Mouse (Mus musculus) splenic B cell, adult 2 months (primary cell): ENCODE results near the gene Sstr2.
A peak's percentile ranks its signal among the peaks of the same experiment; 100 is the strongest.
"Not testable (repeated sequence)": the region's sequence is repeated elsewhere in the genome, so short reads cannot be mapped to it uniquely, and the experiment has no call there.

ENCODE experiments used
- DNase-seq: peaks from one replicate; pipeline ENCODE4 v3.0.0-alpha.2; 2011; ENCODE audit warnings: low read depth, low spot score
- H3K27me3 ChIP-seq: 2 replicates; pipeline ENCODE4 v1.6.1; 2012; ENCODE audit warnings: mild to moderate bottlenecking, low read length, moderate library complexity, mixed read lengths; ENCODE audit not compliant: control insufficient read depth, poor library complexity, insufficient read depth, severe bottlenecking
- H3K36me3 ChIP-seq: 2 replicates; pipeline ENCODE4 v1.6.1; 2012; ENCODE audit warnings: mild to moderate bottlenecking, low read length, moderate library complexity, mixed read lengths; ENCODE audit not compliant: control insufficient read depth, poor library complexity, insufficient read depth, severe bottlenecking

The Sstr2 gene

DNA sequence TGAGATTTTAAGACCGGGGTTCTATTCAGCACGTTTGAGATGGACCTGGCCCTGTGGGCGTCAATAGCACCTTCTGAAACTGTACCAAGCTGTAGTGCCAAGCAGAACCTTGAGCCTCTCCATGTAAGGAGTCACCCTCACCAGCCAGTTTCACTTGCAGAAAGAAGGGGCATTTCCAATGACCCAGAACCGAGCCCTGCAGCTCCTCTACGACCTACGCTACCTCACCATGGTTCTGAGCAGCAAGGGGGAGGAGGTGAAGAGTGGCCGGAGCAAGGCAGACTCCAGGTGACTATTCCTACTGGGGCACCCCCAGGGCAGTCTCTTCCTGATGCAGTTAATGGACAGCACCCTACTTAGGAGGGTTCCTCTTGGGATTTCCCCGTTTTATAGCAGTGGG lies 39.2 kb downstream of the Sstr2 start:
- Histone ChIP-seq H3K36me3 (peaks cover 16% of the 10 kb centered on the region), H3K27me3 (no peaks in the 10 kb centered on the region)
- DNase-seq = no peak

DNA sequence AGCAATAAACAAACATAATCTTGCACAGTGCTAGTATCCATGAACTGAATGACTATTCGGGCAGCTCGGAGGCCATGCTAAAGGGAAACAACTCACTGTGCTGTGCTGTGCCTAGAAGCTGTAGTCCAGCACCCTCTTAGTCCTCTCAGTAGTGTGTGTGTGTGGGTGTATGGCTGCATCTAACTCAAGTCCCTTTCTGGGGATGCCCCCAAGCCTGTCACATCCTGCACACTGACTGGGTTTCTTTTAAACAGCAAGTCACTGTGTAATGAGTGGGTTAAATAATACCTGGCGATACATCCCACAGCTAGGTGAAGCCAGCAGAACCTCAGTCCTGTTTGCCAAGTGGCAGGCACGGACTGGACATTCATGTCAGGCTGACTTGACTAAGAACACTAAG lies 39.6 kb downstream of the Sstr2 start:
- DNase-seq = no peak
- H3K27me3 ChIP-seq = no peaks in the 10 kb centered on the region
- H3K36me3 ChIP-seq = peaks cover 16% of the 10 kb centered on the region

DNA sequence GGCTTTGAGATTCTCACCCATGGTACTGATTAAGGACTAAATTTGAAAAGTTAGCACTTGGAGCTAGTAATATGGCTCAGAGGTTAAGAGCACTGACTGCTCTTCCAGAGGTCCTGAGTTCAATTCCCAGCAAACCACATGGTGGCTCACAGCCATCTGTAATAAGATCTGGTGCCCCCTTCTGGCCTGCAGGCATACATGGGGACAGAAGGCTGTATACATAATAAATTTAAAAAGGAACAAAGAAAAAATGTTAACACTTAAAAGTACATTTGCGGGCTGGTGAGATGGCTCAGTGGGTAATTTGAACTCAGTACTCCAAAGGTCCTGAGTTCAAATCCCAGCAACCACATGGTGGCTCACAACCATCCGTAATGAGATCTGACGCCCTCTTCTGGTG lies 41.1 kb downstream of the Sstr2 start:
- peaks cover 16% of the 10 kb centered on the region for H3K36me3 ChIP-seq
- H3K27me3 ChIP-seq = not testable (repeated sequence)
- DNase-seq = peak; percentile 19

DNA sequence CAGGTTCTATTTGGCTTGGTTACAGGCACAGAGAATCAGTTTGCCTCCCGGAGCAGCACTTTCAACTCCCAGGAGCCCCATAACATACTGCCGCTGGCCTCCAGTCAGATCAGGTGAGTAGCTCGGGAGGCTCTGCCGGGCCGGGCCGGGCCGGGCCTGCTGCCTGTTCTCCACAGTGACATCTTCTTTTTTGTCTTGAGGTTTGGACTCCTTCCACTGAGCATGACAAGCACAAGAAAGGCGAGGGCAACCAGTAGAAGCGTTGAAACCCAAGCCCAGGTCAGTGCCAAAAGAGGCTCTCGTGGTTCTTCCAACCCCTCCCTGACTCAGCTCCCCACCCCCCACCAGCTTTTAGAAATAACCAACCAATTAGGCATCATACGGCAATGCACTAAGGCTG lies 41.8 kb downstream of the Sstr2 start:
- Histone ChIP-seq H3K27me3 (no peaks in the 10 kb centered on the region), H3K36me3 (peaks cover 16% of the 10 kb centered on the region)
- no peak for DNase-seq

DNA sequence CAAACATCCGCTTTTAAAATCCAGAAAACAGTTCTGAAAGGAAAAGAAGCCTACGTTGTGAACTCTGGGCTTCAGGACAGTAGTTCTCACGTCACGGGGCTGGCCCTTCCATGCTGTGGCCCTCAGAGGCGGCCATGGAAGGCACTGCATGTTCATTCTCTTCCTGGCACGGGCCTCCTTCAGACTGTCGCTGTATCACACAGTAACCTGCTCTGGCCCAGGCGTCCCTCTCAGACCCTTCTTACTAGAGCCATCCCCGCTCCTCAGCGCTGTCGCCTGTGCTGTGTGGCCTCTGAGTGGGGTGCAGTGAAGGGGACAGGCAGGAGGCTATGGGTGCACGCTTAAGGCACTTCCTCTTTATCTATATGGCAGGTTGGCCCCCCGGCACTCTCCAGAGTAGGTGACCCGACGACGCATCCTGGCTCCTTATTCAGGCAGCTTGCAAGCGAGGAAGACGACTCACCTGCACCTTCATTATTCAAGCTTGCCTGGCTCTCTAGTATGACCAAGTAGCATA lies 42.8 kb downstream of the Sstr2 start:
- Histone ChIP-seq H3K36me3 (peaks cover 16% of the 10 kb centered on the region), H3K27me3 (no peaks in the 10 kb centered on the region)
- no peak for DNase-seq

DNA sequence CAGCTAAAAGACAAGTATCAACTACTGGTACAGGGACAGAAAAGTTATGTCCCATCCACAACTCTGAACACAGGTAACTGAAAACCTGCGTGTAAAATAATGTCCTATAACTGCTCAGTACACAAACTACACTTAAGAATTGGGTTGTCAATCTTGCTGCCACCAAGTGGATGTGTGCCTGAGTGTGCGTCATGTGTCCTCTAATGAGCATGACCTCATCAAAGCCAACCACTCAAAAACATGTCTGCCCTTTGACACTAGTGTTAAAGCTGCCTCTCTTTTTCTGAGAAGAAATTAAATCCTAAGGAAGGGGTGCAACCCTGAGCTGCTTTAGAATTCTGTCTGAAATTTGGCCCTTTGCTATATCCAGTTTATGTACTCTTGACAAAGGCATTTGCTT lies 45.1 kb downstream of the Sstr2 start:
- no peaks in the 10 kb centered on the region for H3K27me3 ChIP-seq
- no peak for DNase-seq
- peaks cover 6% of the 10 kb centered on the region for H3K36me3 ChIP-seq

DNA sequence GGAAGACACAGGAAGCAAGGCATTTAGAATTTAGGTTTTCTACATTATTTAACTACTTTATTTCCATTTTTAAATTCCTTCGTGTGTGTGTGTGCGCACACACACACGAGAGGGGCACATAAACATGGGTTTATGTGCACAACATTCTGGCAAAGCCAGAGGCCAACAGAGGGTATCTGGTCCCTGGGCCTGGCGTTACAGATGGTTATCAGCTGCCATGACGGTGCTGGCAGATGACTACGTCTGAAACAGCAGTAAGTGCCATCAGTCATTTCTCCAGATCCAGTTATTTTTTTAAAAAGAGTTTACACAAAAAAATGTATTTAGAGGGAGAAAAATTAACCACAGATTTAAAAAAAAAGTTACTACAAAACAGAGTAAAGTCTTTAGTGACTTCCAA lies 47.1 kb downstream of the Sstr2 start:
- H3K27me3 ChIP-seq = no peaks in the 10 kb centered on the region

DNA sequence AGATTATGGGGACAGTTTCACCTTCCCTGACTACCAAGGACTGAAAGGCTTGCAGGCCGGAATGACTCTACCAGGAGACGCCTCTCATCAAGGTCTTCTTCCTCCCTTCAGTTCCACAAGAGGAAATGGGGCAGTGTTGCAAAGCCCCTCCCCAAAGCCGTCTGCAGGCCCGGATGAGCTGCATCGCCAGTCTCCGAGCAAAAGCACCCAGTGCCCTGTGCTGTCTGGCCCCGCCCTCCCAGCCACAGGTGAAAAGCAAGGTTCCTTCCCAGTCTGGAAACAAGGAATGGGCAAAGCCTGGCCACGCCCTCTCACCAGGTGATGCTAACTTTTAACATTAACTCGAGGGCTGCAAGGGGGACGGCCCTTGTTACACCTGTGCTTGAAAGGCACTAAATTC lies 47.5 kb downstream of the Sstr2 start:
- no peaks in the 10 kb centered on the region for H3K27me3 ChIP-seq
- H3K36me3 ChIP-seq = peaks cover 3% of the 10 kb centered on the region; the same call in 1 of the 2 replicates
- no peak for DNase-seq

More for the DNA sequence above, 47.1 kb downstream of the Sstr2 start:
- no peak for DNase-seq
- H3K36me3 ChIP-seq = peaks cover 3% of the 10 kb centered on the region; the same call in 1 of the 2 replicates

DNA sequence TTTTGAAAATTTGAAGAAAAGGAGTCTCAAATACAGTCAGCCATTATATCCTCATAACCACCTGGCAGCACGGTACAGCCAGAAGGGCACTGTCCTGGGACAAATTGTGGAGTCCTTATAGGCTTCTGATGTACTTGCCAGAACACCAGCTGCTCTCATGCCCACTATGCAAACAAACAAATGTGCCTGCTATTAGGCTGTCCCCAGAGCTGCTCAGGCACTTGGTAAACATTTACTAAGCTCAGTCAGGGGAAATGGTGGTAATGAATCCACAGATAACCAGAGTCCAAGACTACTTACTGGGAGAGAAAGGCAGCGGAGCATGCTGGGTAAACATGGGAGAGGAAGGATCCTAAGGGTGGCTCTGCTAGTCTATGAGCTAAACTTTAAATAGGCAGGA lies 48.0 kb downstream of the Sstr2 start:
- H3K27me3 ChIP-seq = no peaks in the 10 kb centered on the region
- H3K36me3 ChIP-seq = no peaks in the 10 kb centered on the region
- no peak for DNase-seq

DNA sequence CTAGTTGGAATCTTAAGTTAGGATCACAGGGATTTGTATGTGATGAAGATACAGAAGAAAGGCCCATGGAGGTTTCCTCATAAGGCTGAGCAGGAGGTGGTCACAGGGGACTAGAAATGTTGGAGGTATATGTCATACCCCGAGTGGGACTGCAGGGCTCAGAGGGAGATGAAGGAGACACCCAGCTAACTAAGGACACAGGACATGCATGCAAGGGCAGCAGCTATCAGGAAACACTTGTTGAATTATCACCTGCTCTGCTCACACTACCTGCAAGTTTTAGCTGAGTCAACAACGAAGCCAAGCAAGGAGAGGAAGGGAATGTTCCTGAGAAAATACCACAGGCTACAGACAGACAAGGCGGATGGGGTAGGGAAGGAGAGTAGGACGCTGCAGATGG lies 48.6 kb downstream of the Sstr2 start:
- no peak for DNase-seq
- Histone ChIP-seq H3K36me3 (no peaks in the 10 kb centered on the region), H3K27me3 (no peaks in the 10 kb centered on the region)

DNA sequence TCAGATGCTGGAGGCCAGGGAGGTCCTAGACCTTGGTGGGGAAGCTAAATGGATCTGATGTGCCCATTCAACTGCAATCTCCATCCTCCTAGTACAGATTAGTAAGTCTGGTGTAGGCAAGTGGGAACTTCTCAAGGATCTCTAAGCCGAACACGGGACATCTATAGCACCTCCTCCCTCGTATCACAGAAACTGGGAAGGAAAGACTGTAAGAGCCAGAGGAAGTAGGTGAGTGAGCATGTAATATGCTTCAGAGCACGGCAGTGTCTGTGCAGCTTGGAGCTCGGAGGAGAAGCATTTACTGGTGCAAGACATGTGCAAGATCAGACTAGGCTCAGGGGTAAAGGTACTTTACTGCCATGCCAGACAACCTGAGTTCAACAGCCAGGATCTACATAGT lies 49.7 kb downstream of the Sstr2 start:
- H3K36me3 ChIP-seq = peaks cover 2% of the 10 kb centered on the region
- no peaks in the 10 kb centered on the region for H3K27me3 ChIP-seq
- no peak for DNase-seq

DNA sequence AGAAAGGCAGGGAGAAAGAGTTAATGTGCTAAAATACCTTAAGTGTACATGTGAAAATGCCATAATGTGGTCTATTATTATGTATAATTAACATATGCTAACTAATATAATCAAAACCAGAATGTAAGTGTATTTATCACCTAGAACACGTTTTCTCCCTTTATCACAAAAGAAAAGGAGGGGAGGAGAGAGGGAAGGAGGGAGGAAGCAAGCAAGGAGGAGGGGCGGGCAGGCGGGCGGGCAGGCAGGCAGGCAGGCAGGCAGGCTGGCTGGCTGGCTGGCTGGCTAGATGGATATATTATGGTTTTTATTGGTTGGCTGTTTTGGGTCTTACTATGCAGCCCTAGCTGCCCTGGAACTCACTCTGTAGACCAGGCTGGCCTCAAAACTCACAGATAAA lies 50.6 kb downstream of the Sstr2 start:
- DNase-seq = no peak
- peaks cover 2% of the 10 kb centered on the region for H3K36me3 ChIP-seq
- H3K27me3 ChIP-seq = no peaks in the 10 kb centered on the region

DNA sequence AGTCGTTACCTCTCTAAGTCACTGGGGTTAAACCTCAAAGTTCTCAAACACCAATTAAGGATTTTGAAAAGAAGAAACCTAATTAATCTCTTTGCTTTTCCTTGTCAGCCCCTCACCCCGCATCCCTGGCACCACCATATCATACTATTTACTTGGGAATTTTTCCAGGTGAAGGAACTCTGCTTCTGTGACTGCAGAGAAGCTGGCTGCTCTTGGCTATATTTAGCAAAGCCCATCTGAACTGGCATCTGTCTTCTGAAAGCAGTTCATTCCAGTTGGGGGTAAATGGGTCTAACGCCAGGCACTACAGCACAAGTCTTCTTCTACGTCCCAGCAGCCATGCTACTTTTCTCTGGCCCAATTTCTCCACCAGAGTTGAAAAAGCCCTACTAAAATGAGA lies 54.5 kb downstream of the Sstr2 start:
- no peak for DNase-seq
- H3K36me3 ChIP-seq = peaks cover 7% of the 10 kb centered on the region
- no peaks in the 10 kb centered on the region for H3K27me3 ChIP-seq

DNA sequence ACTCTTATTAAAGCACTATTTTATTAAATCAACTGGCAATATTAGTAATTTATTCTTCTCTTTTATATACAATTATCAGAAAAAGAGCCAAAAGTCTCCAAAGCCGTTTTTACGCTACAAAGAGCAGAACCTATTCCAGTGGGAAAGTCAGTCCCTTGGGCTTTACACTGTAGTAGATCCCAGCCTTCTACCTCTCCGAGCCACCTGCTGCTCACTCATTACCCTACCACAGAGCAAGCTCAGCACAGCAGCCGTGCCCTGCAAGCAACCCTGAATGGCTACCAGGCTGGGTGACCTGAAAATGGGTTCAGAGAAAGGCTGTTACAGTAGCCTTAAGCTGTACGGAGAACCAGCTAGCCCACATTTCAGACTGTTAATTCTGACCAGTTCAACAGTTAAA lies 55.5 kb downstream of the Sstr2 start:
- DNase-seq = no peak
- no peaks in the 10 kb centered on the region for H3K27me3 ChIP-seq
- peaks cover 7% of the 10 kb centered on the region for H3K36me3 ChIP-seq
